Mouse (Mus musculus) small intestine, adult 10 weeks (tissue): Measurements from ENCODE around the gene Chil5. TPM values are rescaled to one million over a fixed set of nuclear protein-coding genes. Genes with fewer than 3 reads are reported as not detected.

ENCODE experiments used
- polyA plus RNA-seq: library from polyadenylated mRNA; stranded (reverse); fragments of 350-450 nt; fragmentation: Illumina TruSeq; extraction: RNeasy Lipid Tissue Mini Kit (QIAGEN cat#74804); gene quantifications from one replicate; pipeline ENCODE4 v1.2.3, GENCODE M21; 2014; ENCODE audit warnings: low replicate concordance

Chil5 gene
- not detected for polyA plus RNA-seq

DNA sequence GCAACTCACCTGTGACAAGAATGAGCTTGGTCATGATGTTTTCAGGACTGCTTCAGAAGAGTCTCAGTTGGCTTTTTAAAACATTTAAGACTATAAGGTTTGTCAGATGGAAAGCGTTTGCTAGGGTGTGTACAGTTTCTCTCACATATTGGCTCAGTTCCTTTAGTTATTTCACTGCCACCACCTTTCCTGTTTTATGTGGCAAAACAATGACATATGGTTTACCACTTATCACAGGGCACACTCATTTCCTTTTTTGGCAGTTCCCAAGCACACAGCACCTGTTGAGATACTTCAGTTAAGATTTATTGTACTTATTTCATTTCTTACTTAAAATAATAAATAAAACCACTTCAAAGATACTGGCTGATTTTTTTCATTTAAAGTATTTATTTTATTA is at the start of gene Chil5:
TSS of gene Chil5 (minus strand) at position 34 of the 400 bp plus-strand sequence.

GRCm38 (mm10) chr3:106014546-106014945 is 18.1 kb downstream of the Chil5 start, which contains the start of gene Pifo:
Gene Pifo (minus strand): TSS chr3:106014646.

DNA sequence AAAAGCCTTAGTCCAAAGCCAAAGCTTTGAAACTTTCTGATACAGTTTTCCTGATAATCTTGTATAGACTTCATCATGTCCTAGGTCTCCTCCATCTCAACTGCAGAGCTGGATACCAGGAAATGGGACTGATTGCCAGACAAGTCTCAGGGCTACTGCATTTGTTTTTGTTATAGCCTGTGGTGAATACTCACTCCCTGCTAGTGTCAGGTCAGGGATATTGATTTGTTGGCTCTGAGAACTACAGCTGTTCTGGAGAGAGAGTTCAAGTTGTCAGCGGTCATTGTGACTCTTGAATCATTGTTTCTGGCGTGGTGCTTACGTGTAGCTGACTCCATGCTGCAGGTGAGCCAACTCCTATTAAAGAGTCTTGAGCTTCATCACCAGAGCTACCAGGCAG is 59.2 kb downstream of the Chil5 start, which contains the start of gene Ovgp1:
TSS of gene Ovgp1 (plus strand) at position 301 of the 400 bp plus-strand sequence.

Other genes starting within 250 kb of the Chil5 start
- 567 TPM for gene Rap1a, start 231.5 kb downstream of the Chil5 start, polyA plus RNA-seq
- gene Adora3, start 162.0 kb downstream of the Chil5 start, polyA plus RNA-seq, result 0.82 TPM
- gene Tmigd3, start 161.9 kb downstream of the Chil5 start, polyA plus RNA-seq, result 0.97 TPM
- gene I830077J02Rik, start 100.2 kb downstream of the Chil5 start, polyA plus RNA-seq, result 6.8 TPM
- 29.0 TPM for gene Wdr77, start 73.4 kb downstream of the Chil5 start, polyA plus RNA-seq
- 2,243 TPM for gene Atp5f1, start 72.7 kb downstream of the Chil5 start, polyA plus RNA-seq
- 1.7 TPM for gene Ovgp1, start 59.1 kb downstream of the Chil5 start, polyA plus RNA-seq
- gene Pifo, start 18.2 kb downstream of the Chil5 start, polyA plus RNA-seq, result not detected
- gene Chia1, start 80.4 kb upstream of the Chil5 start, polyA plus RNA-seq, result not detected
- gene Chil3, start 134.8 kb upstream of the Chil5 start, polyA plus RNA-seq, result not detected
- not detected for gene Chil4, start 186.7 kb upstream of the Chil5 start, polyA plus RNA-seq